Mouse (Mus musculus): ENCODE measurements around the gene Gm10577. TPM values are rescaled to one million over a fixed set of nuclear protein-coding genes. Genes with fewer than 3 reads are reported as not detected.

The Gm10577 gene
- polyA plus RNA-seq, 1 experiment from 2014 or later = not detected

DNA sequence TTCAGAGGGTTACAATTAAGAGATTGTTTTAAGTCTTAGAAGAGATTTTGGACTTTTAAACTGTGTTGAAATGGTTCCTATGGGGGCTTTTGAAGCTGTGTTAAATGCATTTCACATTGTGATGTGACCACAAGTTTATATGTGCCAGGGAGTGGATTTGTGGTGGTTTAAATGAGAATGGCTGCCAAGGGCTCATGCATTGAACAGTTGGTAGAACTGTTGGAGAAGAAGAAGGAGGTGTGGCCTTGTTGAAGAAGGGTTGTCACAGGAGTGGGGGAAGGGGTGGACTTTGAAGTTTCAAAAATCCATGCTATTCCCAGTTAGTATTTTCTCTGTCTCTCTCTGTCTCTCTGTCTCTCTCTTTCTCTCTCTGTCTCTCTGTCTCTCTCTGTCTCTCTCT, 23.7 kb upstream of the Gm10577 start:
- Histone ChIP-seq H3K9me3 (ENCODE audit: low read length) (no peaks in the 10 kb centered on the region), H3K27ac (ENCODE audit: low read depth) (no peak overlapping the region), H3K36me3 (replicated peaks; ENCODE audit: insufficient read depth, low read length) (no peaks in the 10 kb centered on the region), H3K9ac (replicated peaks) (no peak overlapping the region), H3K27me3 (ENCODE audit: insufficient read depth, low read length) (no peaks in the 10 kb centered on the region), H3K4me3 (ENCODE audit: low read depth, low read length) (no peak overlapping the region), H3K4me1 (ENCODE audit: insufficient read depth) (no peaks in the 10 kb centered on the region), H3K4me2 (ENCODE audit: low read depth, low read length) (no peak overlapping the region)
- DNase-seq = no peak
- TF ChIP-seq EP300 (IDR thresholded peaks at IDR 0.05; ENCODE audit: low read depth) (no peak), CTCF (IDR thresholded peaks at IDR 0.05; ENCODE audit: low read depth) (no peak)
- no peak for ATAC-seq

DNA sequence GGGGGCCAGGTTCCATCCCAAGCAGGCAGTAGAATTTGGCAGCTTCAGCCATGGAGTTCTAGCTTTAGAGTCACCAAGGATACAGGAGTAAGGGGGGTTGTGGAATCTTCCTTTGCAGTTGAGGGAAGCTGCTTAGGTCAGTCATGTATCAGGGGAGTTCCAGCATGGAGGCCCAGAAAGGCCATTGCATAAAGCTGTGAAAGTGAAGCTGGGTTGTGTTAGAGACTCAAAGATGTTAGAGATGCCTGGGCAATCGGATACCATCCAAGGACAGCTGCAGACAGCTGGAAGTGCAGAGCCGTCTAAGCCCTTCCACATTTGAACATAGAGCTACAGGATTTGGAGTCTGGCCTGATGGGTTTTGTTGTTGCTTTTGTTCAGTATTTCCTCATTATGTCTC, 23.2 kb upstream of the Gm10577 start:
- H3K27ac ChIP-seq (ENCODE audit: low read depth) = no peak overlapping the region

DNA sequence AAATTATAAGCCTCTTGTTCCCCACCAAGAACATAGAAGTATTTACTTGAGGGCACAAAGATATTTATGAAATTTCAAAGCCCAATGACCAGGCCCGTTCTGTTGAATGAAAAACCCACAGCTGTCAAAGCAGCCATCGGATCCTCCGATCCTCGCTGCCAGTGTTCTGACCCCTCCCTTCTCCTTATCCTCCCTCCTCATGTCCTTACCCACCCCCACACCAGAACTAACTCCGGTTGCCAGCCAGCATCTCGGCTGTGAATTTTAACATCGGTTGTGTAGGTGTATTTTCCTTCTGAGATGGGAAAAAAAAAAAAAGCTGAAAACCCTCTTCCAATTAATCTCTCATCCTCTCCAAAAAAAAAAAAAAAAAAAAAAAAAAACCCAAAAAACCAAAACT, 16.7 kb upstream of the Gm10577 start:
- no peak for DNase-seq
- no peaks in the 10 kb centered on the region for H3K27me3 ChIP-seq (ENCODE audit: insufficient read depth, low read length)
- WGBS (ENCODE audit: insufficient replicate concordance) = 88% methylated on average over 7 of the region's 7 CpGs

More for the DNA sequence above, 23.2 kb upstream of the Gm10577 start:
- ATAC-seq (no peak), DNase-seq (no peak)
- no peak overlapping the region for H3K4me3 ChIP-seq (ENCODE audit: low read depth, low read length)
- no peaks in the 10 kb centered on the region for H3K9me3 ChIP-seq (ENCODE audit: low read length)
- H3K36me3 ChIP-seq (replicated peaks; ENCODE audit: insufficient read depth, low read length) = no peaks in the 10 kb centered on the region
- H3K4me1 ChIP-seq (ENCODE audit: insufficient read depth) = no peaks in the 10 kb centered on the region
- no peaks in the 10 kb centered on the region for H3K27me3 ChIP-seq (ENCODE audit: insufficient read depth, low read length)
- H3K9ac ChIP-seq (replicated peaks) = no peak overlapping the region
- 75% methylated on average over 2 of the region's 2 CpGs for WGBS (ENCODE audit: insufficient replicate concordance)
- TF ChIP-seq CTCF (IDR thresholded peaks at IDR 0.05; ENCODE audit: low read depth) = no peak
- no peak for TF ChIP-seq EP300 (IDR thresholded peaks at IDR 0.05; ENCODE audit: low read depth)
- H3K4me2 ChIP-seq (ENCODE audit: low read depth, low read length) = no peak overlapping the region

DNA sequence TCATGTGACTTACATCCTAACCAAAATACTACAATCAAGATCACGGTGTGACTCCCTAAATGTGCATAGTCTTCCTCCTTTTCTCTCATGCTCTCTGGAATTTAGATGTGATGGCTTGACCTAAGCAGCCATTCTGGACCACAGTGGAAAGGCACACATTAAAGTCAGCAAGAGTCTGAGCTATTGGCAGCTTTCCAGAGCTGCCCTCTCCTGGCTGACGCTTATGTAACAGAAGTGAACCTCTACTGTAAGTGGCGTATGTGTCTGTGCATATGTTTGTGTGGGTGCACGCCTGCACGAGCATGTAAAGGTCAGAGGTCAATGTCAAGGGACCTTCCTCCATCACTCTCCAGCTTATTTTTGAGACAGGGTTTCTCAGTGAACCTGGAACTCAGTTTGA, 14.6 kb upstream of the Gm10577 start:
- H3K4me1 ChIP-seq (ENCODE audit: insufficient read depth) = no peaks in the 10 kb centered on the region
- 72% methylated on average over 5 of the region's 5 CpGs for WGBS (ENCODE audit: insufficient replicate concordance)
- H3K9ac ChIP-seq (replicated peaks) = no peak overlapping the region
- H3K27me3 ChIP-seq (ENCODE audit: insufficient read depth, low read length) = no peaks in the 10 kb centered on the region
- DNase-seq (no peak), ATAC-seq (no peak)
- TF ChIP-seq CTCF (IDR thresholded peaks at IDR 0.05; ENCODE audit: low read depth) (no peak), EP300 (IDR thresholded peaks at IDR 0.05; ENCODE audit: low read depth) (no peak)
- no peaks in the 10 kb centered on the region for H3K36me3 ChIP-seq (replicated peaks; ENCODE audit: insufficient read depth, low read length)
- no peak overlapping the region for H3K27ac ChIP-seq (ENCODE audit: low read depth)
- no peak overlapping the region for H3K4me3 ChIP-seq (ENCODE audit: low read depth, low read length)
- no peak overlapping the region for H3K4me2 ChIP-seq (ENCODE audit: low read depth, low read length)
- no peaks in the 10 kb centered on the region for H3K9me3 ChIP-seq (ENCODE audit: low read length)

More for the DNA sequence above, 16.7 kb upstream of the Gm10577 start:
- Histone ChIP-seq H3K36me3 (replicated peaks; ENCODE audit: insufficient read depth, low read length) (no peaks in the 10 kb centered on the region), H3K27ac (ENCODE audit: low read depth) (no peak overlapping the region), H3K4me2 (ENCODE audit: low read depth, low read length) (no peak overlapping the region), H3K9me3 (ENCODE audit: low read length) (no peaks in the 10 kb centered on the region), H3K4me3 (ENCODE audit: low read depth, low read length) (no peak overlapping the region), H3K4me1 (ENCODE audit: insufficient read depth) (no peaks in the 10 kb centered on the region), H3K9ac (replicated peaks) (no peak overlapping the region)
- ATAC-seq = no peak
- no peak for TF ChIP-seq CTCF (IDR thresholded peaks at IDR 0.05; ENCODE audit: low read depth)
- no peak for TF ChIP-seq EP300 (IDR thresholded peaks at IDR 0.05; ENCODE audit: low read depth)

DNA sequence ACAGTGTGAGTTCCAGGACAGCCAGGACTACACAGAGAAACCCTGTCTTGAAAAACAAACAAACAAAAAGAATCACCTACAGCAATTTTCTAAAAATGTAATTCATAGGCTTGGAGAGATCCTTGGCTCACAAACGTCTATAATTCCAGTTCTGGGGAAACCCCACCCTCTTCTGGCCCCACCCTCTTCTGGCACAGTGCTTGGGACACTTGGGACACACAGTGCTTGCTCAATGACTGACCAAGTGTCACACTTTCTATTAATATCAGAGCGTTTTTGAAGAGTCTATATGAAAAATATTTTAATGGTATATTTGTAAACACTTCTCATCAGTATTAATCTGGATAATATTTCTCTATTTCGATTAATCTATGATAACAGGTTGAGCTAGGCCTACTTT, 12.6 kb upstream of the Gm10577 start:
- ATAC-seq (no peak), DNase-seq (no peak)
- TF ChIP-seq CTCF (IDR thresholded peaks at IDR 0.05; ENCODE audit: low read depth) (no peak), EP300 (IDR thresholded peaks at IDR 0.05; ENCODE audit: low read depth) (no peak)

DNA sequence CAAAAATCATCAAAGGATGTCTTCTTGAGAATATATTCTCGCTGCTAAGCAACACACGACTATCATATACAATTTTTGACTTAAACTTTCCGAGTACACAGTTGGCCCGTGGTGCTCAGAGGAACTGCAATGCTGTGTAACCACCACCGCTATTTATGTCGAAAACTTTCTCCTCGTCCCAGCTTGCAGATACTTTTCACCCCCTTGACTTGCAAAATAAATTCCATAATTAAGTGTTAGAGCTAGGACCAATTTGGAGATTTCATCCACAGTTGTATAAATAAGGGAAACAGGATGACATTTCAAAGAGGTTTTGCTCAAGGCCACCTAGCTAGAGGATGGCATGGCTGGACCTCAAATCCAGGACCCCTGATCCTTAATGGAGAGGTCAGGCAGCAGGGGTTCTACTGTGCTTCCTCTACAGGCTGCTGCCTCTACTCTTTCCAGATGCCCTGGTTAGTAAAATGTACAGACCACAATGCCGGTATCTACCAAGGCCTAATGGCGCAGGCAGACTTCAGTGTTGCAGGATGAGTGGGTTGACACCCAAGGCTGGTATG, 7.4 kb upstream of the Gm10577 start:
- no peak overlapping the region for H3K9ac ChIP-seq (replicated peaks)
- DNase-seq (no peak), ATAC-seq (no peak)
- H3K27me3 ChIP-seq (ENCODE audit: insufficient read depth, low read length) = no peaks in the 10 kb centered on the region
- H3K4me2 ChIP-seq (ENCODE audit: low read depth, low read length) = no peak overlapping the region
- H3K9me3 ChIP-seq (ENCODE audit: low read length) = no peaks in the 10 kb centered on the region
- no peak overlapping the region for H3K4me3 ChIP-seq (ENCODE audit: low read depth, low read length)
- H3K27ac ChIP-seq (ENCODE audit: low read depth) = no peak overlapping the region
- H3K36me3 ChIP-seq (replicated peaks; ENCODE audit: insufficient read depth, low read length) = no peaks in the 10 kb centered on the region
- WGBS (ENCODE audit: insufficient replicate concordance) = 81% methylated on average over 9 of the region's 9 CpGs
- TF ChIP-seq EP300 (IDR thresholded peaks at IDR 0.05; ENCODE audit: low read depth) (no peak), CTCF (IDR thresholded peaks at IDR 0.05; ENCODE audit: low read depth) (no peak)
- no peaks in the 10 kb centered on the region for H3K4me1 ChIP-seq (ENCODE audit: insufficient read depth)

More for the DNA sequence above, 12.6 kb upstream of the Gm10577 start:
- 58% methylated on average over 3 of the region's 3 CpGs for WGBS (ENCODE audit: insufficient replicate concordance)
- Histone ChIP-seq H3K4me3 (ENCODE audit: low read depth, low read length) (no peak overlapping the region), H3K36me3 (replicated peaks; ENCODE audit: insufficient read depth, low read length) (no peaks in the 10 kb centered on the region), H3K4me2 (ENCODE audit: low read depth, low read length) (no peak overlapping the region), H3K4me1 (ENCODE audit: insufficient read depth) (no peaks in the 10 kb centered on the region), H3K9ac (replicated peaks) (no peak overlapping the region), H3K9me3 (ENCODE audit: low read length) (no peaks in the 10 kb centered on the region), H3K27me3 (ENCODE audit: insufficient read depth, low read length) (no peaks in the 10 kb centered on the region), H3K27ac (ENCODE audit: low read depth) (no peak overlapping the region)

DNA sequence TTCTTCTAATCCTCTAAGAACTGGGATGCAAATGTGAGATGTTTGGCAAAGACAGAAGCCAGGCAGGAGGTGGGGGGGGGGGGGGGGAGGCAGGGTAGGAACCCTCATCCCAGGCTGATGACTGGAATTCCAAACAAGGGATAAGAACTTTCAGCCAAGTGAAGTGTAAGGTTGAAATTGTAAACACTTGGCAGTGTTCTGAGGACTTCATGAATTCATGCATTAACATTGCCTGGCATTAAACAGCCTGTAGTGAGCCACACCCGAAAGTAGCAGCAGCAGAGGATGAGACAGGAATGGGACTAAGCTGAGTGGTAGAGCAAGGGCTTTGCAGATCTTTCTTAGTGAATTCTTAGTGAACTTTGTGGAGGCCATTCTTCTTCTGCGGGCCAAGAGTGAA, 6.5 kb upstream of the Gm10577 start:
- ATAC-seq = no peak
- TF ChIP-seq CTCF (IDR thresholded peaks at IDR 0.05; ENCODE audit: low read depth) (no peak), EP300 (IDR thresholded peaks at IDR 0.05; ENCODE audit: low read depth) (no peak)
- Histone ChIP-seq H3K36me3 (replicated peaks; ENCODE audit: insufficient read depth, low read length) (no peaks in the 10 kb centered on the region), H3K4me2 (ENCODE audit: low read depth, low read length) (no peak overlapping the region), H3K27ac (ENCODE audit: low read depth) (no peak overlapping the region), H3K9me3 (ENCODE audit: low read length) (no peaks in the 10 kb centered on the region), H3K9ac (replicated peaks) (no peak overlapping the region), H3K4me1 (ENCODE audit: insufficient read depth) (no peaks in the 10 kb centered on the region), H3K4me3 (ENCODE audit: low read depth, low read length) (no peak overlapping the region), H3K27me3 (ENCODE audit: insufficient read depth, low read length) (no peaks in the 10 kb centered on the region)
- DNase-seq = no peak
- WGBS (ENCODE audit: insufficient replicate concordance) = 70% methylated on average over 2 of the region's 2 CpGs
